Mouse (Mus musculus): ENCODE data around the gene Snupn. TPM values are rescaled to one million over a fixed set of nuclear protein-coding genes. Genes with fewer than 3 reads are reported as not detected.

Snupn gene
- polyA plus RNA-seq (2017; shearing (Covaris generic)), result 10 to 100 TPM; 18.3 TPM

GRCm38 (mm10) chr9:56950414-56951400 is at the start of gene Snupn:
Gene Snupn (plus strand): TSS chr9:56950878.

DNA sequence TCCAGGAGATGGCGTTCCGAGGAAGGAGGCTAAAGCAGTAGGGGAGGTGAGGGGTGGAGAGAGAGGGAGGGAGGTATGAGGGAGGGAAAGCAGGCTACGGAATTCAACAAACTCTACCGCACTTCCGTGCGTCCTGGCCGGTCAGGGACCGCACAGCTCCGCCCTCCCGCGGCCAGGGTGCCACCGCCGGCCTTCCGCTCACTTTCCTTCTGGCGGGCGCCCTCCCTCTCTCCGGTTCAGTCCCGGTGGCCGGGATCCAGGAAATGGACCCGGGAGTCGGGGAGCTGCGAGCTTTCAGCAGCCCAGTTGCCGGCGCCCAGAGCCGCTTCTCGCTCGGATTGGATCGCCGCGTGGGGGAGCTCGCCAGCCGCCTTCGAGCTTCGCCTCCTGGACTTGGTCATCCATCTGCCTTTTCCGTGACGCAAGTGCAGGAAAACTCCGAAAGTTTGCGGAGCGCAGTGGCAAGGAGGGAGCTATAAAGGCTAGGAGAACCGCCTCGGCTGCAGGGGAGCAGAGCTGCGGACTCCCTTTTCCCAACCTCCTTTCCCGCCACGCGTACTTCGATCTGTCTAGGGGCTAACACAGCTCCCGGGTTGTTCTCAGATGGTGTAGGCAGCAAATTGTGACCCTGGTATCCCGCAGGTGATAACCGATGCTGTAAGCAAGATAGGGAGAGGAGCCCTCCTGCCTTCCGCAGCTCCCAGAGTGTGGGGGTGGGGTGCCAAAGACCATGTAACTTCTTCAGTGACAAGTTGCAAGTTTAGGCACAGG is 22.5 kb upstream of the Snupn start, which contains the start of gene Snx33:
Gene Snx33 (minus strand): TSS at position 331 of the 771 bp plus-strand sequence.

GRCm38 (mm10) chr9:56937223-56938160 is 13.2 kb upstream of the Snupn start, which contains the start of gene Imp3:
Gene Imp3 (plus strand): TSS chr9:56937475.

DNA sequence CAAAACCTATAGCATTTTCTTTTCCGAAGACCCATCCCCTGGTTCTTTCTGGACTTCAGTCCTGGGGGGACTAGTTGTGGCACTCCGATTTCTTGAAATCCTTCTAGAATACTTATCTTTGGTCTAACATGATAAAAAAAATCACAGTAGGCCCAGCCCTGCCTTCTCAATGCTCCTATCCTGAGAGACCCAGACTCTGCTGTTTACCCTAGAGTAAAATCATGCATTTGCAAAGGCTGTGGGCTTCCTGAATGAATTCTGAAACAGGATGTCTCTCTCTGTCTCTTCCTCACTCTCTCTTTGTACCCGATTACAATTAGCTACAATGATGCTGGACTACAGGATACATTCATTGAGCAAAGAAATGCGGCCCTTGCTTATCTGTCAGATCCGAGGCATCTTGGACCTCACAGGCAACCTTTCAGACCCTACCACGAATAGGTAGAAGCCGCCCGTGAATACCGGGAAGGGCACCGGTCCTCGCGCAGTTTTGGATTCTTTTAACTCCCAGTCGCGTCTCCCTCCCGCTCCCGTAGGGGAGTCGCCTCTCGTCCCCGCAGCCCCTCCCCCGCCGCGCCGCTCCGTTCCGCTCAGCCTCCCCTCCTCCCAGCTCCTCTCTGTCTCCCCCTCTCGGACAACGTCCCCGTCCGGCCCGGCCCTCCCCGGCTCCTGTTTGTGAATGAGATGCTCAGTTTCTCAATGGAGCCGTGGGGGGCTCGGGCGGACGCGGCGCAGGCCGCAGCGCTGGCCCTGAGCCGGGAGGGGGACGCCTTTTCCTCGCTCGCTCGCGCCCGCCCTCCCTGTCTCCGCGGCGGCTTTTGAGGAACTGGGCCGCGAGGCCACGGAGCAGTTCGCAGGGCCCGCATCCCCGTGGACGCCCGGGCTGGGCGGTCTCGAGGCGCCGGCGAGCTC is 43.9 kb downstream of the Snupn start, which contains the start of gene Ptpn9:
Gene Ptpn9 (plus strand): TSS at position 638 of the 912 bp plus-strand sequence.

Other genes with a start within 250 kb of the Snupn start
- under 1 TPM in 1 of 2 experiments, not detected in 1; 0.42 TPM for gene Lingo1, start 154.4 kb upstream of the Snupn start, polyA plus RNA-seq (2017; shearing (Covaris generic))
- under 1 TPM in 1 of 2 experiments, not detected in 1; 0.24 TPM for gene Odf3l1, start 86.2 kb upstream of the Snupn start, polyA plus RNA-seq (2017; shearing (Covaris generic))
- gene Cspg4, start 85.8 kb upstream of the Snupn start, polyA plus RNA-seq (2017; shearing (Covaris generic)), result 1 to 10 TPM in 1 of 2 experiments, under 1 TPM in 1; 0.27 to 1.4 TPM
- gene Snx33, start 22.5 kb upstream of the Snupn start, polyA plus RNA-seq (2017; shearing (Covaris generic)), result 10 to 100 TPM in 1 of 2 experiments, 1 to 10 TPM in 1; 9.3 to 10.0 TPM
- 10 to 100 TPM; 86.3 to 93.6 TPM for gene Imp3, start 13.4 kb upstream of the Snupn start, polyA plus RNA-seq (2017; shearing (Covaris generic))
- gene Ptpn9, start 44.0 kb downstream of the Snupn start, polyA plus RNA-seq (2017; shearing (Covaris generic)), result 10 to 100 TPM; 18.7 to 22.5 TPM
- 10 to 100 TPM; 34.6 to 46.6 TPM for gene Sin3a, start 121.2 kb downstream of the Snupn start, polyA plus RNA-seq (2017; shearing (Covaris generic))
- 100 to 1,000 TPM in 1 of 2 experiments, 10 to 100 TPM in 1; 66.1 to 104 TPM for gene Man2c1, start 179.8 kb downstream of the Snupn start, polyA plus RNA-seq (2017; shearing (Covaris generic))
- gene Neil1, start 197.4 kb downstream of the Snupn start, polyA plus RNA-seq (2017; shearing (Covaris generic)), result 10 to 100 TPM; 29.4 to 32.0 TPM
- gene Commd4, start 207.5 kb downstream of the Snupn start, polyA plus RNA-seq (2017; shearing (Covaris generic)), result 100 to 1,000 TPM; 264 to 285 TPM